Mouse (Mus musculus) left cerebral cortex, postnatal 25 days (tissue): ENCODE data around the gene Socs4. TPM values are rescaled to one million over a fixed set of nuclear protein-coding genes. Genes with fewer than 3 reads are reported as not detected.

Experiments used
- DNase-seq, 2 experiments: peaks; one replicate each; pipeline ENCODE4 v3.0.0; 2022; ENCODE audit warnings: low spot score in 2 of 2, mixed read lengths in 1 of 2
- intact Hi-C: fragments of 180-260 bp; cut with DNase I; formaldehyde crosslinking; loops from one replicate; pipeline ENCODE4 v1.15.1; 2025
- total RNA-seq, 2 experiments: library from RNA; stranded (reverse); gene quantifications; 2 replicates each; pipeline ENCODE4 v1.2.3; 2021

Socs4 gene
- total RNA-seq, 2 experiments from 2014 or later, result 11.0 to 11.2 TPM

DNA sequence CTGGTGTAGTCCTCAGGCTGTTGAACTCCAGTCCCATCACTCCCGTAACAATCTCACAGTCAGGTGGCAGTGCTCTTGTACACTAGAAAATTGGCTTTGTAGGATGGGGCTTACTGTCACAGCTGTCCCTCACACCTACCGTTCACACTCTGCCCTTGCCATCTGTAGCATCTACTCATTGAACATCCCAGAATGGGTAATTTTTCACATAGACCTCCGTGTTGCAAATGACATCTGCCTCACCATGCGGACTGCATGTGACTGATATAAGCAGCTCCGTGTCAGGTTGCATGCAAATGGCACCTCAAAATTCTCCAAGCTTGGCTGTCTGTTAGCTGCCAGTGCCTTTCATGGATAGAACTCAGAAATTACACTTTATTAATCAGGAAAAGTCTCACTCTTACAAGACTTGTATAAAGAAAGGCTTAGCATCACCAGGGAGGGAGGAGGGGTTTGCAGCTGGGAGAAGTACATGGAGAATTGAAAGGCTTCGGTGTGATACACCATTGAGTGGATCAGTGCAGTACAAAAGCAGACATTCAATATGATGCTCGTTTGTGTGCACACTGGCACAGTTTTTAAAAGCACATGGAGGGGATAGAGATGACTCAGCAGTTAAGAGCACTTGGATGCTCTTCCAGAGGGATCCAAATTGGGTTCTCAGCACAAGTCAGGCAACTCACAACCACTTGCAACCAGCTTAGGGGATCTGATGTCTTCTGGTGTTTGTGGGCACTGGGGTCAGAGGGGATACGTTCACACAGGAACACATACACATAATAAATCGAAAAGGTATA lies 49.4 kb downstream of the Socs4 start:
- DNase-seq, result peak in 1 of 2 experiments; percentile 28
- intact Hi-C loops, result no loop called here

DNA sequence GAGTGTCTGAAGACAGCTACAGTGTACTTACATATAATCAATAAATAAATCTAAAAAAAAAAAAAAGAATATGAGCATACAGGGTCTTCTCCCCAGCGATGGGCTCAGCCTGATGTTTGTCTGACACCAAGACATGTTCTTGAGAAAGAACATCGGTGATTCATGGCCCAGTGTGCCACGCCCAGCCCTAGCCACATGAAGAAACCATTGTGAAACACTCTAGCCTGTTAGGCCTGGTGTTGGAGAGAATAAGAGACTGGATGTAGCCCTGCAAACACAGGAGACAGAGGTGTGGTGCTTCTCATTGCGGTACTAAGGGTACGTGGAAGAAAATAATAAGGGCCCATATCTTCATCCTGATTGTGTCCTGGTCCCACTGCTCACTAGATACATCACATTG lies 50.6 kb downstream of the Socs4 start:
- intact Hi-C loops, result no loop called here
- DNase-seq, result no peak

- intact Hi-C loops, result loop anchor here (5.0 kb wide), 1 partner anchor 200 kb away; no protein-coding TSS in a partner anchor
- no peak for DNase-seq
Observed at GRCm38 (mm10) chr14:47331920-47332319, 55.2 kb downstream of the Socs4 start.

DNA sequence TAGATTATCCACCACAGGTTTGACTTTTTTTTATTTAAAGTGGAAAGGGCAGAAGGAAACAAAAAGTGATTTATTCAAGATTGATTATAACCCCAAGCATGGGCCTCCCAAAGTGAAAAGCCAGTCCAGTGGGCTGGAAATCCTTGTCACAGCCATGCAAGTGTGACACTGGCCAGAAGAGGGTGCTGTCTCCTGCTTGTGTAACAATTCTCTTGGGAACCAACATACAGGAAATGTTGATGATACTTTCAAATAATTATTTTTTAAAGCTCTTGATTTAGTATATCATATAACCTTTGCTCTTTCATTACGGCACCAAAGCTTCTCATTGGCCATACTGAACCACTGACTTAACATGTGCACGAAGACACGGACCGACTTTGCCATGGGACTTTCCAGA lies 58.1 kb downstream of the Socs4 start:
- peak; percentile 75 to 77 for DNase-seq
- intact Hi-C loops, result loop anchor here (1.0 to 5.0 kb wide), 2 partner anchors 60 to 197 kb away; no protein-coding TSS in a partner anchor

DNA sequence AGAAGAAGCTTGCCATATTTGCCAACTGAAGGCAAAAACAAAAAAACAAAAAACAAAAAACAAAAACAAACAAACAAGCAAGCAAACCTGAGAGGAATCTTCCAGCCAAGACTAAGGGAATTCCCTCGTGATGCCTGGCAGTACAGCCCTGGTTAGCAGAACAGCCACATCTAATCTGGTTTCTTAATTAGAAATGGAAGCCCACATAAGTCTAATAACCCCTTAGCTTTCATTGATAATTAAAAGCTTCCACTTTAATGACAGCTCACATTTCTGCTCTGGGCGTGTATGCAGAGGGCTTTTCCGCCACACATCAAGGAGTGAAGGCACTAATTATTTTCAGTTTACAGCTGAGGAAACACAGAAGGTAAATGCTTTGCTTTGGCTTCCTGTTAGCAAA lies 58.6 kb downstream of the Socs4 start:
- intact Hi-C loops, result loop anchor here (1.0 kb wide), 1 partner anchor 60 kb away; no protein-coding TSS in a partner anchor
- no peak for DNase-seq

GRCm38 (mm10) chr14:47340231-47340925 lies 63.6 kb downstream of the Socs4 start:
- no peak for DNase-seq
- intact Hi-C loops, result no loop called here

- intact Hi-C loops, result no loop called here
- no peak for DNase-seq
Observed at GRCm38 (mm10) chr14:47341811-47342291, 65.1 kb downstream of the Socs4 start.

Other genes with a start within 250 kb of the Socs4 start
- gene Gch1, start 87.5 kb upstream of the Socs4 start, total RNA-seq, result 1 to 10 TPM; 1.1 to 1.4 TPM
- 1 to 10 TPM; 4.8 to 5.6 TPM for gene Wdhd1, start 74 bp upstream of the Socs4 start, total RNA-seq
- 10 to 100 TPM; 53.0 to 55.6 TPM for gene Mapk1ip1l, start 21.3 kb downstream of the Socs4 start, total RNA-seq
- 1 to 10 TPM in 1 of 2 experiments, not detected in 1; 2.4 TPM for gene Lgals3, start 90.8 kb downstream of the Socs4 start, total RNA-seq
- under 1 TPM in 1 of 2 experiments, not detected in 1; 0.25 TPM for gene Dlgap5, start 141.5 kb downstream of the Socs4 start, total RNA-seq
- gene Fbxo34, start 173.5 kb downstream of the Socs4 start, total RNA-seq, result 100 to 1,000 TPM in 1 of 2 experiments, 10 to 100 TPM in 1; 97.0 to 104 TPM